Mouse (Mus musculus): ENCODE data around the gene Nmu. TPM values are rescaled to one million over a fixed set of nuclear protein-coding genes. Genes with fewer than 3 reads are reported as not detected.

Gene Nmu
- polyA plus RNA-seq, 1 experiment from 2014 or later, result 2.1 TPM

DNA sequence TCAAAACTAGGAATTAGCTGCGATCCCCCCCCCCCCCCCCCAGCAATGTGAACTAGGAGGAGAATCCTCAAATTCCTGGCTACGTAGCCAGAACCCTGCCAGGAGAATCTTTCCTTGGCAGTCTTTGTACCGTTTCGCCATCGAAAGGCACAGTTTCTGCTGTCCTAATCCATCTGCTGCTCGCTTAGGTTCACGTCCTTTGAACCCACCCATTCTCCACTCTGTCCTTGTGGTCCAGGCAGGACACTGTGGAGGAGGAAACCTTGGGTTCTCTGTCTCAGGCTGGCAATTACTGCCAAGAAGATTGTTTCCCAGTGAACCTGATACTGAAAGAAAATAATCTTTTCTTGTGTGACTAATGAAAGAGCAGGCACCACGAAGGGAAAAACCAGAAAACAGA lies 58.0 kb downstream of the Nmu start:
- peak overlapping the region; percentile 82 for H3K4me2 ChIP-seq (replicated peaks)
- no peaks in the 10 kb centered on the region for H3K9me3 ChIP-seq
- no peak for ATAC-seq (ENCODE audit: low FRiP score, low read depth)
- H3K9ac ChIP-seq, result 0 out of 2 replicates have a peak overlapping the region, but pooled peaks have one; percentile 87
- 3% methylated on average over 8 of the region's 8 CpGs for WGBS
- H3K4me1 ChIP-seq, result peaks cover 28% of the 10 kb centered on the region
- no peaks in the 10 kb centered on the region for H3K36me3 ChIP-seq
- peak overlapping the region; percentile 70 for H3K4me3 ChIP-seq
- no peak overlapping the region for H3K27ac ChIP-seq
- no peaks in the 10 kb centered on the region for H3K27me3 ChIP-seq

GRCm38 (mm10) chr5:76304452-76305341 lies 58.9 kb downstream of the Nmu start, which contains the start of gene Clock:
Clock (minus strand) TSS chr5:76304792.
- no peaks in the 10 kb centered on the region for H3K27me3 ChIP-seq
- under 1% methylated on average over 62 of the region's 104 CpGs for WGBS
- peak; percentile 92 for ATAC-seq (ENCODE audit: low FRiP score, low read depth)

GRCm38 (mm10) chr5:76303745-76304451 lies 59.7 kb downstream of the Nmu start:
- Histone ChIP-seq H3K9ac (peak overlapping the region; percentile 87), H3K9me3 (no peaks in the 10 kb centered on the region), H3K4me2 (replicated peaks) (peak overlapping the region; percentile 82), H3K4me3 (peak overlapping the region; percentile 70), H3K27me3 (no peaks in the 10 kb centered on the region), H3K4me1 (peaks cover 28% of the 10 kb centered on the region), H3K36me3 (no peaks in the 10 kb centered on the region), H3K27ac (peak overlapping the region; percentile 96)
- ATAC-seq (ENCODE audit: low FRiP score, low read depth), result peak; percentile 73
- under 1% methylated on average over 77 of the region's 100 CpGs for WGBS

More at GRCm38 (mm10) chr5:76304452-76305341, 58.9 kb downstream of the Nmu start, which contains the start of gene Clock:
- H3K36me3 ChIP-seq, result no peaks in the 10 kb centered on the region
- H3K4me1 ChIP-seq, result peaks cover 28% of the 10 kb centered on the region
- peak within 1 kb of the TSS; percentile 82 for H3K4me2 ChIP-seq (replicated peaks)
- no peaks in the 10 kb centered on the region for H3K9me3 ChIP-seq
- H3K27ac ChIP-seq, result peak within 1 kb of the TSS; percentile 96
- peak within 1 kb of the TSS; percentile 87 for H3K9ac ChIP-seq
- peak within 1 kb of the TSS; percentile 70 for H3K4me3 ChIP-seq

GRCm38 (mm10) chr5:76303379-76303744 lies 60.2 kb downstream of the Nmu start:
- H3K27ac ChIP-seq, result peak overlapping the region; percentile 96
- peak overlapping the region; percentile 70 for H3K4me3 ChIP-seq
- H3K4me2 ChIP-seq (replicated peaks), result peak overlapping the region; percentile 82
- H3K27me3 ChIP-seq, result no peaks in the 10 kb centered on the region
- 5% methylated on average over 11 of the region's 11 CpGs for WGBS
- peak overlapping the region; percentile 87 for H3K9ac ChIP-seq
- no peaks in the 10 kb centered on the region for H3K36me3 ChIP-seq
- H3K9me3 ChIP-seq, result no peaks in the 10 kb centered on the region
- peaks cover 28% of the 10 kb centered on the region for H3K4me1 ChIP-seq
- no peak for ATAC-seq (ENCODE audit: low FRiP score, low read depth)

GRCm38 (mm10) chr5:76302009-76302408 lies 61.6 kb downstream of the Nmu start:
- Histone ChIP-seq H3K4me3 (no peak overlapping the region), H3K27ac (no peak overlapping the region), H3K9ac (no peak overlapping the region), H3K4me2 (replicated peaks) (no peak overlapping the region), H3K9me3 (no peaks in the 10 kb centered on the region), H3K27me3 (no peaks in the 10 kb centered on the region), H3K36me3 (no peaks in the 10 kb centered on the region), H3K4me1 (peaks cover 28% of the 10 kb centered on the region)
- 84% methylated on average over 2 of the region's 2 CpGs for WGBS
- no peak for ATAC-seq (ENCODE audit: low FRiP score, low read depth)

GRCm38 (mm10) chr5:76289234-76289691 lies 74.3 kb downstream of the Nmu start:
- 83% methylated on average over 8 of the region's 8 CpGs for WGBS
- Histone ChIP-seq H3K9ac (no peak overlapping the region; the same call in 1 of the 2 replicates), H3K27ac (no peak overlapping the region), H3K4me2 (replicated peaks) (no peak overlapping the region), H3K4me1 (no peaks in the 10 kb centered on the region), H3K36me3 (no peaks in the 10 kb centered on the region; the same call in 1 of the 2 replicates), H3K27me3 (no peaks in the 10 kb centered on the region), H3K4me3 (no peak overlapping the region), H3K9me3 (no peaks in the 10 kb centered on the region)
- ATAC-seq (ENCODE audit: low FRiP score, low read depth), result no peak

- Histone ChIP-seq H3K27ac (no peak overlapping the region), H3K4me2 (replicated peaks) (no peak overlapping the region), H3K4me3 (no peak overlapping the region), H3K4me1 (no peaks in the 10 kb centered on the region), H3K9ac (no peak overlapping the region), H3K27me3 (no peaks in the 10 kb centered on the region), H3K36me3 (no peaks in the 10 kb centered on the region; the same call in 1 of the 2 replicates), H3K9me3 (no peaks in the 10 kb centered on the region)
- 89% methylated on average over 3 of the region's 3 CpGs for WGBS
- no peak for ATAC-seq (ENCODE audit: low FRiP score, low read depth)
These were observed 75.3 kb downstream of the Nmu start for GRCm38 (mm10) chr5:76288256-76288655.

- Histone ChIP-seq H3K9ac (no peak overlapping the region), H3K4me2 (replicated peaks) (no peak overlapping the region), H3K4me1 (peaks cover 3% of the 10 kb centered on the region), H3K27ac (no peak overlapping the region), H3K9me3 (no peaks in the 10 kb centered on the region), H3K27me3 (no peaks in the 10 kb centered on the region), H3K4me3 (no peak overlapping the region), H3K36me3 (no peaks in the 10 kb centered on the region; the same call in 1 of the 2 replicates)
- no peak for ATAC-seq (ENCODE audit: low FRiP score, low read depth)
- 75% methylated on average over 5 of the region's 5 CpGs for WGBS
These were observed 76.5 kb downstream of the Nmu start for GRCm38 (mm10) chr5:76287062-76287461.

GRCm38 (mm10) chr5:76285699-76286098 lies 77.9 kb downstream of the Nmu start:
- no peaks in the 10 kb centered on the region for H3K9me3 ChIP-seq
- no peak overlapping the region for H3K9ac ChIP-seq
- H3K27ac ChIP-seq, result no peak overlapping the region
- H3K4me1 ChIP-seq, result peaks cover 6% of the 10 kb centered on the region
- ATAC-seq (ENCODE audit: low FRiP score, low read depth), result no peak
- H3K27me3 ChIP-seq, result no peaks in the 10 kb centered on the region
- H3K36me3 ChIP-seq, result no peaks in the 10 kb centered on the region; the same call in 1 of the 2 replicates
- no peak overlapping the region for H3K4me3 ChIP-seq
- H3K4me2 ChIP-seq (replicated peaks), result no peak overlapping the region
- WGBS, result 64% methylated on average over 4 of the region's 4 CpGs

DNA sequence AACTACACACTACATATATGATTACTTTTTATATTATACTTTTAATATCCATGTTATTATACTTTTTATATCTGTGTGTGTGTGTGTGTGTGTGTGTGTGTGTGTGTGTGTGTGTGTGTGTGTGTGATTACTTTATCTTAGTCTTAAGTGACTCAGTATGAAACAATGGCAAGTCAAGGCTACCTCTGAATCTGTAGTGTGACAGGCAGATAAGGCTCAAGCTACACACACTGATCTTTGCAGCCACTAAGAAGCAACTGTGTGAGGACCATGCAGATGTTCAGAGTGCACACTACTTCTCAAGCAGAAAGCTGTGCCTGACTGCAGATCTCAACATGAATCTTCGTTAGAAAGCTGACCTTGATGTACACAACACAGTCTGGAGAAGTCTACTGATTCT lies 79.7 kb downstream of the Nmu start:
- Histone ChIP-seq H3K9me3 (no peaks in the 10 kb centered on the region), H3K27ac (no peak overlapping the region), H3K9ac (no peak overlapping the region), H3K36me3 (no peaks in the 10 kb centered on the region), H3K4me1 (peaks cover 10% of the 10 kb centered on the region), H3K27me3 (no peaks in the 10 kb centered on the region), H3K4me3 (no peak overlapping the region), H3K4me2 (replicated peaks) (no peak overlapping the region)
- WGBS, result 92% methylated on average over 1 of the region's 1 CpGs
- no peak for ATAC-seq (ENCODE audit: low FRiP score, low read depth)
